ENCODE assay signal across 12 mouse cellular contexts in the genomic region with DNA sequence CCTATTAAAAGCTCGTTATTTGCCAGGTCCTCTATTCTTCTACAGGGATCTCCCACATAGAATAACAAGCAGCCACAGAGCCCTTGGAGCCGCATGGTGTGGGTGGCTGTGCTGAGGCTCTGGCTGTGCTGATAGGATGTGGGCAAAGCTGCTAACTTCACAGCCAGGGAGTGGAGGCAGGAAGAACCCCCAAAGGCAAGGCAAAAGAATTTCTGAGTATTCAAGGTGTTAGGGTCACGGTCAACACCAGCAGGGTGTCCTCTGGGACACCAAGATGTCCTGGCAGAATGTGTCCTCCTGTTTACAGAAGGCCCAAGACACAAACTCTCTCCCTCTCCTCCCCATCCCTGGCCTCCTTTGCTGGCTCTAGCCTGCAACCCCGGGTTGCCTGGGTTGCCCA. TPM values are rescaled to one million over a fixed set of nuclear protein-coding genes. Genes with fewer than 3 reads are reported as not detected.
DNase-seq lines count a peak whose midpoint lies in the region; ATAC-seq and TF ChIP-seq lines count a peak whose summit lies in the region.
"Had no signal": no experiment of that assay in that cellular context is flagged by ENCODE, and none has a peak within 500 bp of the region (broad histone marks: within the 10 kb centered on the region; RNA-seq: fewer than 3 reads in every experiment).

No protein-coding gene starts in this region.

- no peak for DNase-seq in forebrain, embryonic 10.5 days (ENCODE audit: extremely low spot score, low spot score)
- peak; percentile 25 for DNase-seq in right cerebral cortex, postnatal 25 days
- no peak for DNase-seq in right cerebral cortex, postnatal 10 days (ENCODE audit: low spot score in 2 of 2)
- peak; percentile 69 for DNase-seq in thymus, postnatal 4 days
- no peak for DNase-seq in lung, adult 2 months
- no peak for DNase-seq in gastrocnemius, adult 2 months
- DNase-seq: cerebellum, adult 11-12 months; lung, postnatal 36 days had no signal

- H3K9me3 ChIP-seq in forebrain, embryonic 10.5 days: no peaks in the 10 kb centered on the region
- no peaks in the 10 kb centered on the region for H3K9me3 ChIP-seq in forebrain, embryonic 12.5 days
- peaks cover 3% of the 10 kb centered on the region; the same call in 1 of the 2 replicates for H3K9me3 ChIP-seq in liver, embryonic 16.5 days (replicated peaks; ENCODE audit: control insufficient read depth, low read length)

- WGBS in forebrain, embryonic 10.5 days: 72% methylated on average over 4 of the region's 4 CpGs
- WGBS in forebrain, embryonic 12.5 days: 69% methylated on average over 4 of the region's 4 CpGs
- WGBS in liver, embryonic 16.5 days (ENCODE audit: insufficient replicate concordance): 22% methylated on average over 4 of the region's 4 CpGs
- 66% methylated on average over 4 of the region's 4 CpGs for WGBS in lung, adult 2 months

- intact Hi-C loops in gastrocnemius, adult 2 months (cut with DNase I): loop anchor here (5.0 kb wide), 1 partner anchor 85 kb away; no protein-coding TSS in a partner anchor

- H3K4me3 ChIP-seq in forebrain, embryonic 10.5 days: no peak overlapping the region
- no peak overlapping the region for H3K4me3 ChIP-seq in forebrain, embryonic 12.5 days (replicated peaks)
- no peak overlapping the region for H3K4me3 ChIP-seq in liver, embryonic 16.5 days (ENCODE audit: low read depth, low read length)
- H3K4me3 ChIP-seq in lung, adult 2 months (replicated peaks; ENCODE audit: extremely low read depth, low read depth, low read length): no peak overlapping the region
- no peak overlapping the region for H3K4me3 ChIP-seq in gastrocnemius, adult 2 months

- peak overlapping the region; percentile 68 for H3K27ac ChIP-seq in forebrain, embryonic 10.5 days
- no peak overlapping the region for H3K27ac ChIP-seq in forebrain, embryonic 12.5 days
- peak overlapping the region; percentile 100 for H3K27ac ChIP-seq in liver, embryonic 16.5 days (ENCODE audit: low read length)
- H3K27ac ChIP-seq in gastrocnemius, adult 2 months: no peak overlapping the region

- peaks cover 21% of the 10 kb centered on the region for H3K4me1 ChIP-seq in forebrain, embryonic 10.5 days
- no peaks in the 10 kb centered on the region for H3K4me1 ChIP-seq in forebrain, embryonic 12.5 days
- H3K4me1 ChIP-seq in liver, embryonic 16.5 days (ENCODE audit: control insufficient read depth, low read depth, low read length): peaks cover 58% of the 10 kb centered on the region
- peaks cover 12% of the 10 kb centered on the region; the same call in 1 of the 2 replicates for H3K4me1 ChIP-seq in lung, adult 2 months (ENCODE audit: control insufficient read depth, insufficient read depth, low read length)

- H3K4me2 ChIP-seq in forebrain, embryonic 12.5 days: no peak overlapping the region
- peak overlapping the region; percentile 52 for H3K4me2 ChIP-seq in liver, embryonic 16.5 days (ENCODE audit: low read depth, low read length)

- TF ChIP-seq POLR2A in lung, adult 2 months (IDR thresholded peaks at IDR 0.05; ENCODE audit: borderline replicate concordance, extremely low read depth, low read depth, low read length): no peak

- no peak for TF ChIP-seq CTCF in lung, adult 2 months (IDR thresholded peaks at IDR 0.05; ENCODE audit: insufficient read depth, low read length)
- TF ChIP-seq CTCF in gastrocnemius, adult 2 months (IDR thresholded peaks at IDR 0.05): no peak

- no peaks in the 10 kb centered on the region for H3K36me3 ChIP-seq in forebrain, embryonic 10.5 days (replicated peaks)
- H3K36me3 ChIP-seq in forebrain, embryonic 12.5 days (replicated peaks): no peaks in the 10 kb centered on the region
- no peaks in the 10 kb centered on the region for H3K36me3 ChIP-seq in liver, embryonic 16.5 days (ENCODE audit: control insufficient read depth, insufficient read depth)

- ATAC-seq in forebrain, embryonic 12.5 days (ENCODE audit: low FRiP score): no peak
- peak; percentile 49 for ATAC-seq in liver, embryonic 16.5 days (ENCODE audit: low read depth)

- H3K9ac ChIP-seq in forebrain, embryonic 12.5 days: no peak overlapping the region
- peak overlapping the region; percentile 77 for H3K9ac ChIP-seq in liver, embryonic 16.5 days (ENCODE audit: low read depth, low read length)

- H3K27me3 ChIP-seq in forebrain, embryonic 10.5 days (ENCODE audit: poor library complexity, severe bottlenecking): no peaks in the 10 kb centered on the region
- H3K27me3 ChIP-seq in forebrain, embryonic 12.5 days: no peaks in the 10 kb centered on the region
- no peaks in the 10 kb centered on the region for H3K27me3 ChIP-seq in liver, embryonic 16.5 days (ENCODE audit: control insufficient read depth, insufficient read depth, low read depth, low read length)

RNA-seq across cellular contexts. Expression of gene Il10rb, which starts 36.5 kb away (rescaled TPM):
- polyA plus RNA-seq in forebrain, embryonic 10.5 days (2016; fragmentation: Nextera tagmentation; extraction: Ambion mirVana): 4.7 and 5.8 TPM in 2 replicates
- 5.8 and 6.3 TPM in 2 replicates for polyA plus RNA-seq in forebrain, embryonic 12.5 days (2016; fragmentation: Nextera tagmentation; extraction: Ambion mirVana)
- polyA plus RNA-seq in liver, embryonic 16.5 days (2015; fragmentation: Nextera tagmentation; extraction: Ambion mirVana): 32.3 and 33.6 TPM in 2 replicates
- polyA plus RNA-seq in lung, adult 2 months (2012; rRNA removed): 46.5 and 53.1 TPM in 2 replicates
- total RNA-seq in gastrocnemius, adult 2 months (2021): 1 to 10 TPM; 6.2 to 7.9 TPM

RNA-seq across cellular contexts. Expression of gene Ifnar1, which starts 42.6 kb away (rescaled TPM):
- polyA plus RNA-seq in forebrain, embryonic 10.5 days (2016; fragmentation: Nextera tagmentation; extraction: Ambion mirVana): 48.3 and 52.7 TPM in 2 replicates
- 54.7 and 57.7 TPM in 2 replicates for polyA plus RNA-seq in forebrain, embryonic 12.5 days (2016; fragmentation: Nextera tagmentation; extraction: Ambion mirVana)
- 21.3 and 25.0 TPM in 2 replicates for polyA plus RNA-seq in liver, embryonic 16.5 days (2015; fragmentation: Nextera tagmentation; extraction: Ambion mirVana)
- polyA plus RNA-seq in lung, adult 2 months (2012; rRNA removed): 25.0 and 29.7 TPM in 2 replicates
- 10 to 100 TPM; 12.6 to 15.1 TPM for total RNA-seq in gastrocnemius, adult 2 months (2021)

RNA-seq across cellular contexts. Expression of gene Gm21970, which starts 50.9 kb away (rescaled TPM):
- not detected in 2 replicates for polyA plus RNA-seq in forebrain, embryonic 10.5 days (2016; fragmentation: Nextera tagmentation; extraction: Ambion mirVana)
- not detected in 2 replicates for polyA plus RNA-seq in forebrain, embryonic 12.5 days (2016; fragmentation: Nextera tagmentation; extraction: Ambion mirVana)
- polyA plus RNA-seq in liver, embryonic 16.5 days (2015; fragmentation: Nextera tagmentation; extraction: Ambion mirVana): not detected in 2 replicates
- not detected in 2 replicates for polyA plus RNA-seq in lung, adult 2 months (2012; rRNA removed)
- total RNA-seq in gastrocnemius, adult 2 months (2021): under 1 TPM in 1 of 2 experiments, not detected in 1; 0.45 TPM
- total RNA-seq: heart, postnatal 25 days; neutrophil, adult 5-6 weeks had no signal

Comparison
In these comparisons a context has a peak if more than half of its experiments do, and no peak if none do; other contexts are left out.
1. DNase-seq: peak in right cerebral cortex, postnatal 25 days (single experiment) and thymus, postnatal 4 days (single experiment); none in forebrain, embryonic 10.5 days (single experiment), right cerebral cortex, postnatal 10 days (0 of 2), lung, adult 2 months (single experiment) and gastrocnemius, adult 2 months (single experiment).
2. H3K27ac ChIP-seq: peak in forebrain, embryonic 10.5 days (single experiment) and liver, embryonic 16.5 days (single experiment); none in forebrain, embryonic 12.5 days (single experiment) and gastrocnemius, adult 2 months (single experiment).